Mouse (Mus musculus): Measurements from ENCODE around the gene Cct7. TPM values are rescaled to one million over a fixed set of nuclear protein-coding genes. Genes with fewer than 3 reads are reported as not detected.

Cct7 gene
- 417 and 458 TPM in 2 replicates for polyA plus RNA-seq (2015; fragmentation: Nextera tagmentation; extraction: Ambion mirVana)

DNA sequence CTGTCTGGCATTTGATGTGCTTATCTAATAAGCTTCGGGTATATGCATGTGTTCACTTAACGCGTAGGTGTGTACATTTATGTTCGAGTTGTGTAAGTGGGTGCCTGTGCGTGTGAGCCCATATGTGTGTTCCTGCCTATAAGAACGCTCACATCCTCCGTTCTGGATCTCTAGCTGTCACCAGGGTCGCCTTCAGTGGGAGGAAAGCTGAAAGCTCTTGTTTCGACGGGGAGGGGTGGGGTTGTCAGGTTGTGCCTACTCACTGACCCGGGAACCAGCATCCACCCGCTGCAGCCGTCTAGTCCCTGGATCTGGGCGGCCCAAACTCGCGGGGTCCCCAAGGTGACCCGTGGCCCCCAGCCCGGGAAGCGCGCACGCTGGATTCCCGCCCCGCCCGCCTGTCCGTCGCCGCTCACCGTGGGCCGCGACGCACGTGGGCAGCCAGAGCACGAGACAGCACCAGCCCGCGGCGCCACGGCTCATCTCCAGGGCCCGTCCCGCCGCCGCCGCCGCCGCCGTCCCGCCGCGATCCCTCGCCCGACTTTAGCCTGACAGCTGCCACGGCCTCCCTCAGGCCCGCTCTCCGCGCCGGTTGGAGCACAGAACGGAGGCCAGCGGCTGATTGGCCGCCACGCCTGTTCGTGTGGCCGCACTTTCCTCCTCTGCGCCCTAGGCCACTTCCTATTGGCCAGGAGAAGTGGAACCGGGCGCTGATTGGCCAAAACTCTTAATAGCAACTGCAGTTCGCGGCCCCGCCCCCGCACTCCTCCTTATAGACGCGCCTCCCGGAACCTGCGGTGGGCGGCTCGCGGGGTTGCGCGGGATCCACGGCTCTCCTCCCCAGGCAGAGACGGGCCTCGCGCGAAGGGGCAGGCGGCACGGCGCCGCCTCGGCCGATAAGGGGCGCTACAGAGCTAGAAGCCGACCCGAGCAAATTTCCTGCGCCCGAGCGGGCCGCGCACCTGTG lies at the start of gene Cct7:
Gene Cct7, plus strand, starts transcription at position 818 of the 967 bp plus-strand sequence.
- no peaks in the 10 kb centered on the region for H3K9me3 ChIP-seq (ENCODE audit: control insufficient read depth, low read length)
- peak within 1 kb of the TSS; percentile 55 for H3K4me3 ChIP-seq (ENCODE audit: low read length)
- H3K4me1 ChIP-seq (ENCODE audit: control insufficient read depth, insufficient read depth, low read length): peaks cover 24% of the 10 kb centered on the region
- peak within 1 kb of the TSS; percentile 90 for H3K4me2 ChIP-seq (ENCODE audit: low read depth, low read length)
- H3K27me3 ChIP-seq (replicated peaks; ENCODE audit: control insufficient read depth, insufficient read depth, low read length): no peaks in the 10 kb centered on the region
- peak within 1 kb of the TSS; percentile 98 for H3K27ac ChIP-seq (ENCODE audit: low read length)
- WGBS: 2% methylated on average over 91 of the region's 96 CpGs
- peak within 1 kb of the TSS; percentile 81 for H3K9ac ChIP-seq (ENCODE audit: low read depth, low read length)
- 0 out of 2 replicates have a peak, but pooled peaks cover 3% of the 10 kb centered on the region for H3K36me3 ChIP-seq (ENCODE audit: control insufficient read depth, insufficient read depth, low read length)
- peak; percentile 97 for ATAC-seq

DNA sequence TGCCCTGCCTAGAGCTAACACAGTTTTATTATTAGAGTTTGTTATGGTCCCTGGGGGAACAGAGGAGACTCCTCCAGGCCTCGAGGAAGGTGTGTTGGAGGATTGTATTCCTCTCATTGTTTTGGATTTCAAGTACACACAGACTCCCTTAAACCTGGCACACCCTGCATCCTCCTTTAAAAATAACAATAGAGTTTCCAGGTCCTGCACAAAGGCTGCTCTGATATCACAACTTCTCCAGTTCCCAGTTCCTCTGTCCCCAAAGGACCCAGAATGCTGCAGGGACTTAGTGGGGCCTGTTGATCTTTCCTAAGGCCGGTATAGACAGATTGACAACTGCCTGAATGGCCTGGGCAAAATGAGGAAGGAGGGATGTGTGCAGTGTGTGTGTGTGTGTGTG lies 48.7 kb upstream of the Cct7 start:
- 42% methylated on average over 2 of the region's 2 CpGs for WGBS
- H3K9ac ChIP-seq (ENCODE audit: low read depth, low read length): no peak overlapping the region
- H3K27me3 ChIP-seq (replicated peaks; ENCODE audit: control insufficient read depth, insufficient read depth, low read length): peaks cover 9% of the 10 kb centered on the region
- ATAC-seq: no peak
- no peaks in the 10 kb centered on the region for H3K36me3 ChIP-seq (ENCODE audit: control insufficient read depth, insufficient read depth, low read length)
- no peak overlapping the region for H3K27ac ChIP-seq (ENCODE audit: low read length)
- no peaks in the 10 kb centered on the region for H3K4me1 ChIP-seq (ENCODE audit: control insufficient read depth, insufficient read depth, low read length)
- no peak overlapping the region for H3K4me3 ChIP-seq (ENCODE audit: low read length)
- no peaks in the 10 kb centered on the region for H3K9me3 ChIP-seq (ENCODE audit: control insufficient read depth, low read length)
- H3K4me2 ChIP-seq (ENCODE audit: low read depth, low read length): no peak overlapping the region

DNA sequence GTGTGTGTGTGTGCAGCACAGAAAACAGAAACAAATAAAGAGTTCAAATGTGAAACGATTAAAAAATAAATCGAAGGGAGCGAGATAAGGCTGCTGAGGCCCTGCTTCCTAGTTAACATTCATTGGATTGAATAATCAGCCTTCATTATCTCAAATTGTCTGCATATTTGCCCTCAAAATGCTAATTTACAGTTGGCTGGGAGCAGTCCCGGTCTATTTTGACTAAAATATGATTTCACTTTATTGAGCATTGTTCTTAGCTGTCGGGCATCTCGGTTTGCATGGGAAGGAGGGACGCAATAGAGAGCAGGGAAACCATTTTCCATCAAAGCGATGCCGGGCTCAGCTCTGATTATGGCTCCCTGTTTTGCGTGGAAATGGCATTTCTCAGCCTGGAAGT lies 48.3 kb upstream of the Cct7 start:
- H3K9me3 ChIP-seq (ENCODE audit: control insufficient read depth, low read length): no peaks in the 10 kb centered on the region
- no peak for ATAC-seq
- no peak overlapping the region for H3K4me3 ChIP-seq (ENCODE audit: low read length)
- H3K36me3 ChIP-seq (ENCODE audit: control insufficient read depth, insufficient read depth, low read length): no peaks in the 10 kb centered on the region
- peaks cover 13% of the 10 kb centered on the region for H3K27me3 ChIP-seq (replicated peaks; ENCODE audit: control insufficient read depth, insufficient read depth, low read length)
- H3K9ac ChIP-seq (ENCODE audit: low read depth, low read length): no peak overlapping the region
- WGBS: 75% methylated on average over 10 of the region's 10 CpGs
- no peaks in the 10 kb centered on the region for H3K4me1 ChIP-seq (ENCODE audit: control insufficient read depth, insufficient read depth, low read length)
- no peak overlapping the region for H3K27ac ChIP-seq (ENCODE audit: low read length)
- no peak overlapping the region for H3K4me2 ChIP-seq (ENCODE audit: low read depth, low read length)

DNA sequence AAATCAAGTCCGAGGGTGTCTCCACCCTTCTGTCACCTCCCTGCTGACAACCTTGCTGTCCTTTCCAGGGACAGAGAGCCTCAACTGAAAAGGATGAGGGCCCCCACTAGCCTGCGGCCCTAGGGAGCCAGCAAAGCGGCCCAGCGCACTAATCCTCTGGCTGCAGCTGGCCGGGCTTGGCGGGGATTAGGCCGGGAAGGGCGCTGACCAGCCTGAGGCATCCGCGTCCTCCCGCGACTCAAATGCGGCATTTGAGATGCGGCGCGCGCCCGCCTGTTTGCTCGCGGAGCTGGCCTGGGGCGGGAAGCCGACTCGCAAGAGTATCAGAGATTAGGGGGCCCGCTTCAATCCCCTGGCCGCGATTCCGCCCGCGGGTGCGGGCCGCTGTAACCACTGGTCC lies 42.3 kb upstream of the Cct7 start:
- ATAC-seq: no peak
- Histone ChIP-seq H3K27me3 (replicated peaks; ENCODE audit: control insufficient read depth, insufficient read depth, low read length) (peaks cover 39% of the 10 kb centered on the region), H3K27ac (ENCODE audit: low read length) (no peak overlapping the region), H3K9ac (ENCODE audit: low read depth, low read length) (peak overlapping the region; percentile 31; the same call in 1 of the 2 replicates), H3K4me2 (ENCODE audit: low read depth, low read length) (no peak overlapping the region), H3K4me3 (ENCODE audit: low read length) (no peak overlapping the region; the same call in 1 of the 2 replicates), H3K4me1 (ENCODE audit: control insufficient read depth, insufficient read depth, low read length) (no peaks in the 10 kb centered on the region), H3K9me3 (ENCODE audit: control insufficient read depth, low read length) (no peaks in the 10 kb centered on the region), H3K36me3 (ENCODE audit: control insufficient read depth, insufficient read depth, low read length) (no peaks in the 10 kb centered on the region)
- WGBS: 2% methylated on average over 31 of the region's 31 CpGs

DNA sequence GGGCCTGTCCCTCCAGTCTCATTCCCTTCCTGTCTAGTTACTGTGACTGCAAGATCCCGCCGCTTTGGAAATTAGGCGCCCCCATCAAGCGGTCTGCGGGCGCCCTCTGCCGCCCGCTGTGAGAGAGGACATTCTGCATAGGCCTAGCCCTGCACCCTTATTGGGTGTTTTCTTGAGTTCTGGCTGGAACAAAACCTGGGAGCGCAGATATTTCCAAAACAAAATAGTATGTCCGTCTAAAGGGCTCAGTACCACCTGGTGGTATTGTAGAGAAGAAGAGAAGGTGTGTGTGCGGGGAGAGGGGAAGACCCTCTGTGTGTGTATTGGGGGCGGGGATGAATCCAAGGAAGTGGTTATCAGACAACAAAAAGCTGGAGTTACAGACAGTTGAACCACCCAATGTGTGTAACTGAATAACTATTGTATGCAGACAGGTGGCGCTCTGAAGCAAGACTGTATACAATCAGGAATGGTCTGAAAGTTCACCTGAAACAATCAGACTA lies 40.5 kb upstream of the Cct7 start:
- H3K9ac ChIP-seq (ENCODE audit: low read depth, low read length): no peak overlapping the region
- ATAC-seq: peak; percentile 82
- 13% methylated on average over 13 of the region's 13 CpGs for WGBS
- H3K4me3 ChIP-seq (ENCODE audit: low read length): no peak overlapping the region
- no peaks in the 10 kb centered on the region for H3K4me1 ChIP-seq (ENCODE audit: control insufficient read depth, insufficient read depth, low read length)
- no peak overlapping the region for H3K27ac ChIP-seq (ENCODE audit: low read length)
- no peaks in the 10 kb centered on the region for H3K9me3 ChIP-seq (ENCODE audit: control insufficient read depth, low read length)
- peaks cover 39% of the 10 kb centered on the region for H3K27me3 ChIP-seq (replicated peaks; ENCODE audit: control insufficient read depth, insufficient read depth, low read length)
- H3K4me2 ChIP-seq (ENCODE audit: low read depth, low read length): no peak overlapping the region
- H3K36me3 ChIP-seq (ENCODE audit: control insufficient read depth, insufficient read depth, low read length): no peaks in the 10 kb centered on the region

DNA sequence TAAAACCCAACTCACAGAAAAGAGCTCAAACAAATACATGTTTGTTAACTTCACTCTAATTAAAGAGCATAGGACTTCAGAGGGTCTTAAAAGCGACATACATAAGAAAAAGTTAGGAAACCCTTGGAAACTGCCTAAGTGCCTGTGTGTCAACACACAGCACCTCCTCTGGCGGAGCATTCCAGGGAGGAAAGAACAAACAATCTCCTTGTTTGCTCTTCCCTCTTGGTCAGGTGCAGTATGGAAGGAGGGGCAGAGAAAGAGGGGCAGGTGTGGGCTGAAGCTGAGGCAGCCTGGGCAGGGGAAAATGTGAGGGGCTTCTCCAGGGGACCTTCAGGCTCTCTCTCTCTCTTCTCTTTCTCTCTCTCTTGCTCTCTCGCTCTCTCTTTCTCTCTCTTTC lies 35.5 kb upstream of the Cct7 start:
- H3K9me3 ChIP-seq (ENCODE audit: control insufficient read depth, low read length): no peaks in the 10 kb centered on the region
- H3K27ac ChIP-seq (ENCODE audit: low read length): no peak overlapping the region
- H3K4me2 ChIP-seq (ENCODE audit: low read depth, low read length): no peak overlapping the region
- no peak overlapping the region for H3K4me3 ChIP-seq (ENCODE audit: low read length)
- 46% methylated on average over 3 of the region's 3 CpGs for WGBS
- no peaks in the 10 kb centered on the region for H3K27me3 ChIP-seq (replicated peaks; ENCODE audit: control insufficient read depth, insufficient read depth, low read length)
- H3K36me3 ChIP-seq (ENCODE audit: control insufficient read depth, insufficient read depth, low read length): no peaks in the 10 kb centered on the region
- ATAC-seq: no peak
- H3K9ac ChIP-seq (ENCODE audit: low read depth, low read length): no peak overlapping the region
- no peaks in the 10 kb centered on the region for H3K4me1 ChIP-seq (ENCODE audit: control insufficient read depth, insufficient read depth, low read length)

DNA sequence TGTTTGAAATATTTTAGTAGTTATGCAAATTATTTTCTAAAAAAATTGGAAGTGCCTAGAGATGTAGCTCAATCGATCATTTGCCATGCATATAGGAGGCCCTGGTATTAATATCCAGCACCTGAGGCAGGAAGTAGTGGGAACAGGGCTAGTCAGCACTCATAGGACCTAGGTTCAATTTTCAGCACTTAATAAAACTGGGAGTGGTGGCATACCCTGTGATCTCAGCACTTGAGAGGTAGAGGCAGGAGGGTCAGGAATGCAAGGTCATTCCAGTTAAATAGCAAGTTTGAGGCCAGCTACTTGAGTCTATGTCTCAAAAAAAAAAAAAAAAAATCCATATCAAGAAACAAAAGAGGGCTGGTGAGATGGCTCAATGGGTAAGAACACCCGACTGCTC lies 32.2 kb upstream of the Cct7 start:
- H3K36me3 ChIP-seq (ENCODE audit: control insufficient read depth, insufficient read depth, low read length): no peaks in the 10 kb centered on the region
- H3K4me3 ChIP-seq (ENCODE audit: low read length): no peak overlapping the region
- no peaks in the 10 kb centered on the region for H3K4me1 ChIP-seq (ENCODE audit: control insufficient read depth, insufficient read depth, low read length)
- H3K27ac ChIP-seq (ENCODE audit: low read length): no peak overlapping the region
- no peaks in the 10 kb centered on the region for H3K9me3 ChIP-seq (ENCODE audit: control insufficient read depth, low read length)
- H3K27me3 ChIP-seq (replicated peaks; ENCODE audit: control insufficient read depth, insufficient read depth, low read length): no peaks in the 10 kb centered on the region
- no peak overlapping the region for H3K4me2 ChIP-seq (ENCODE audit: low read depth, low read length)
- no peak for ATAC-seq
- no peak overlapping the region for H3K9ac ChIP-seq (ENCODE audit: low read depth, low read length)
- 73% methylated on average over 2 of the region's 2 CpGs for WGBS

DNA sequence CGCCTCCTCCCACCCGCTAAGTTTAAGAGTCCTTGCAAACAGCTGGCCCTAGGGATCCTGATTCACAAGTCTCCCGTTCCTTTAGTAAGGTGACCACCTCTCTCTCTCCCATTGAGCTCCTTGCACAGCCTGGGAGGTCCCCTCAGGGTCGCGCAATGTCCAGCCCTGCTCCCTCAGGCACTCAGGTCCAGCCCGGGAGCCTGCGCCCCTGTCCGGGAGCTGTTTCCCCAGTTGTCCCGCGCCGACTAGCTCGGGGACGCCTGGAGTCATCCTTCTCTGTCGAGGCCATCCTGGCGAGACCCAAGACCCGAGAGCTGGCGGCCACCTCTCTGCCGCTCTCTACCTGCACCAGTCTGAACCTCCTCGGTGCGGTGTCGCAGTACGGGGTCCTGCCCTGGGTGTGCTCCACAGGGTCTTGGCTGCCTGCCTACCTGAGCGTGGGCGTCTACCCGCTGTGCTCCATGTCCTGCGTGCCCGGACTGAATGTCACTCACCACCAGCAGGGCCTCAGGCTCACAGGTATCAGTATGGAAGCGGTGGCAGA lies 27.4 kb upstream of the Cct7 start, which contains the start of gene Noto:
Gene Noto, plus strand, starts transcription at position 51 of the 544 bp plus-strand sequence.
- Histone ChIP-seq H3K9ac (ENCODE audit: low read depth, low read length) (0 out of 2 replicates have a peak within 1 kb of the TSS, but pooled peaks have one; percentile 6), H3K27me3 (replicated peaks; ENCODE audit: control insufficient read depth, insufficient read depth, low read length) (0 out of 2 replicates have a peak, but pooled peaks cover 2% of the 10 kb centered on the region), H3K36me3 (ENCODE audit: control insufficient read depth, insufficient read depth, low read length) (no peaks in the 10 kb centered on the region), H3K4me3 (ENCODE audit: low read length) (no peak within 1 kb of the TSS), H3K4me1 (ENCODE audit: control insufficient read depth, insufficient read depth, low read length) (no peaks in the 10 kb centered on the region), H3K4me2 (ENCODE audit: low read depth, low read length) (no peak within 1 kb of the TSS), H3K9me3 (ENCODE audit: control insufficient read depth, low read length) (no peaks in the 10 kb centered on the region), H3K27ac (ENCODE audit: low read length) (no peak within 1 kb of the TSS)
- 17% methylated on average over 28 of the region's 28 CpGs for WGBS
- no peak; the same call in 1 of the 2 replicates for ATAC-seq

DNA sequence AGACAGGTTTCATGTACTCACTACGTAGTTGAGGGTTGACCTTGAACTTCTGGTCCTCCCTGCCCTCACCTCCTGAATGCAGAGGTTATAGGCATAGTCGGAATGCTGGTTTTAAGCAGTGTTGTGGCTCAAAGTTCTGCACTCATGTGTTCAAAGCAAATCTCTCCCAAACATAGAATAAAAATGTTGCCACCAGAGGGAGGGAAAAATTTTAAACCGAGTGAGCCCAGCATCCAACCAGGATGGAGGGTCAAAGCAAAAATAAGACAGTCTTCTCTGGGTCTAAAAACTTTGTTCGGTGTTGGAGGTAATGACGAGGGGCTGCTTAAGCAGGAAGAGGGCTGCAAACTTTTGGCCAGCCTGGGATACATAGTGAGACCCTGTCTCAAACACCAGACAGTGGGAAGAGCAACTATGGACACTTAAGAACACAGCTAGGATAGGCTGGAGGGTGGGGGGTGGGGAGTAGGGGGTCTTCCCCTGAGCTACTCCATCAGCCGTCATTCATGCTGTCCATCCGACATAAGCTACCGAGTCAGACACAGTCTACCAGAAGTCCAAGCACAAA lies 20.0 kb upstream of the Cct7 start:
- Histone ChIP-seq H3K27ac (ENCODE audit: low read length) (no peak overlapping the region), H3K4me1 (ENCODE audit: control insufficient read depth, insufficient read depth, low read length) (peaks cover 5% of the 10 kb centered on the region; the same call in 1 of the 2 replicates), H3K4me2 (ENCODE audit: low read depth, low read length) (peak overlapping the region; percentile 74), H3K4me3 (ENCODE audit: low read length) (peak overlapping the region; percentile 85), H3K27me3 (replicated peaks; ENCODE audit: control insufficient read depth, insufficient read depth, low read length) (0 out of 2 replicates have a peak, but pooled peaks cover 2% of the 10 kb centered on the region), H3K9ac (ENCODE audit: low read depth, low read length) (peak overlapping the region; percentile 84), H3K9me3 (ENCODE audit: control insufficient read depth, low read length) (no peaks in the 10 kb centered on the region), H3K36me3 (ENCODE audit: control insufficient read depth, insufficient read depth, low read length) (no peaks in the 10 kb centered on the region)
- ATAC-seq: peak; percentile 67
- WGBS: 45% methylated on average over 8 of the region's 8 CpGs
